Mouse (Mus musculus) bone marrow macrophage, adult 2 months (primary cell): ENCODE measurements around the gene Lcor. TPM values are rescaled to one million over a fixed set of nuclear protein-coding genes. Genes with fewer than 3 reads are reported as not detected.

Source experiments
- H3K27ac ChIP-seq: 2 replicates; pipeline ENCODE4 v1.5.1; 2012; ENCODE audit warnings: low read depth, low read length; ENCODE audit not compliant: insufficient read depth
- H3K4me1 ChIP-seq: 2 replicates; pipeline ENCODE4 v1.6.1; 2012; ENCODE audit warnings: low read length; ENCODE audit not compliant: control insufficient read depth, insufficient read depth
- H3K4me3 ChIP-seq: 2 replicates; pipeline ENCODE4 v1.5.1; 2012; ENCODE audit warnings: mild to moderate bottlenecking, low read length, moderate library complexity; ENCODE audit not compliant: insufficient read depth
- CTCF ChIP-seq: IDR thresholded peaks from 2 replicates; pipeline ENCODE4 v1.5.1; 2012; ENCODE audit warnings: low read depth, mild to moderate bottlenecking, low read length, moderate library complexity
- POLR2A ChIP-seq: IDR thresholded peaks from 2 replicates; pipeline ENCODE4 v1.6.1; 2012; ENCODE audit warnings: mild to moderate bottlenecking, low read depth, low read length, borderline replicate concordance
- polyA plus RNA-seq: library from polyadenylated mRNA; stranded (reverse); fragments of >200 nt; gene quantifications from 2 replicates; pipeline ENCODE4 v1.2.4, GENCODE M21; 2012; ENCODE audit not compliant: missing spikeins, insufficient read depth, insufficient read length

Lcor gene
- polyA plus RNA-seq, 1 experiment, result 8.9 TPM

- no peak overlapping the region for H3K27ac ChIP-seq
- peaks cover 10% of the 10 kb centered on the region for H3K4me1 ChIP-seq
Observed at GRCm38 (mm10) chr19:41514836-41515235, 32.4 kb downstream of the Lcor start.

GRCm38 (mm10) chr19:41515549-41515948, 33.1 kb downstream of the Lcor start:
- peaks cover 10% of the 10 kb centered on the region for H3K4me1 ChIP-seq
- TF ChIP-seq POLR2A, result no peak
- TF ChIP-seq CTCF, result no peak
- no peak overlapping the region for H3K27ac ChIP-seq
- no peak overlapping the region for H3K4me3 ChIP-seq

More at GRCm38 (mm10) chr19:41514836-41515235, 32.4 kb downstream of the Lcor start:
- H3K4me3 ChIP-seq, result no peak overlapping the region
- TF ChIP-seq POLR2A, result no peak
- TF ChIP-seq CTCF, result no peak

GRCm38 (mm10) chr19:41517006-41517405, 34.6 kb downstream of the Lcor start:
- peaks cover 10% of the 10 kb centered on the region for H3K4me1 ChIP-seq

GRCm38 (mm10) chr19:41519121-41519520, 36.7 kb downstream of the Lcor start:
- no peak for TF ChIP-seq POLR2A
- Histone ChIP-seq H3K4me1 (peaks cover 12% of the 10 kb centered on the region), H3K27ac (no peak overlapping the region), H3K4me3 (no peak overlapping the region)

More at GRCm38 (mm10) chr19:41517006-41517405, 34.6 kb downstream of the Lcor start:
- H3K27ac ChIP-seq, result no peak overlapping the region
- no peak overlapping the region for H3K4me3 ChIP-seq
- TF ChIP-seq POLR2A, result no peak
- no peak for TF ChIP-seq CTCF

GRCm38 (mm10) chr19:41522246-41522645, 39.8 kb downstream of the Lcor start:
- TF ChIP-seq POLR2A (no peak), CTCF (no peak)
- no peak overlapping the region for H3K27ac ChIP-seq
- H3K4me1 ChIP-seq, result peaks cover 5% of the 10 kb centered on the region; the same call in 1 of the 2 replicates
- no peak overlapping the region for H3K4me3 ChIP-seq

- no peak for TF ChIP-seq POLR2A
- no peak for TF ChIP-seq CTCF
- H3K27ac ChIP-seq, result no peak overlapping the region
- H3K4me3 ChIP-seq, result no peak overlapping the region
Observed at GRCm38 (mm10) chr19:41523798-41524563, 41.5 kb downstream of the Lcor start.

GRCm38 (mm10) chr19:41529169-41529568, 46.7 kb downstream of the Lcor start:
- TF ChIP-seq POLR2A (no peak), CTCF (no peak)
- no peak overlapping the region for H3K4me3 ChIP-seq
- H3K4me1 ChIP-seq, result peaks cover 14% of the 10 kb centered on the region
- H3K27ac ChIP-seq, result no peak overlapping the region

More at GRCm38 (mm10) chr19:41523798-41524563, 41.5 kb downstream of the Lcor start:
- H3K4me1 ChIP-seq, result peaks cover 8% of the 10 kb centered on the region

- no peak overlapping the region for H3K27ac ChIP-seq
- peaks cover 13% of the 10 kb centered on the region for H3K4me1 ChIP-seq
- H3K4me3 ChIP-seq, result no peak overlapping the region
- no peak for TF ChIP-seq POLR2A
- TF ChIP-seq CTCF, result no peak
Observed at GRCm38 (mm10) chr19:41534021-41534420, 51.6 kb downstream of the Lcor start.

- H3K4me3 ChIP-seq, result no peak overlapping the region
- no peak overlapping the region for H3K27ac ChIP-seq
- TF ChIP-seq CTCF (no peak), POLR2A (no peak)
- no peaks in the 10 kb centered on the region for H3K4me1 ChIP-seq
Observed at GRCm38 (mm10) chr19:41556981-41557380, 74.5 kb downstream of the Lcor start.

GRCm38 (mm10) chr19:41557491-41557890, 75.1 kb downstream of the Lcor start:
- Histone ChIP-seq H3K4me3 (no peak overlapping the region), H3K27ac (no peak overlapping the region), H3K4me1 (no peaks in the 10 kb centered on the region)
- TF ChIP-seq CTCF (no peak), POLR2A (no peak)
